Mouse (Mus musculus) liver, adult 2 months (tissue): ENCODE measurements around the gene Ppl.

ENCODE experiments used
- CTCF ChIP-seq: fragments of 200-500 bp; IDR thresholded peaks from 2 replicates; pipeline ENCODE4 v1.5.1; 2011; ENCODE audit warnings: low read depth, low read length, control low read depth
- POLR2A ChIP-seq: fragments of 200-500 bp; IDR thresholded peaks from 2 replicates; pipeline ENCODE4 v1.6.1; 2011; ENCODE audit warnings: low read length, control low read depth; ENCODE audit not compliant: insufficient read depth; ENCODE audit errors: extremely low read depth

DNA sequence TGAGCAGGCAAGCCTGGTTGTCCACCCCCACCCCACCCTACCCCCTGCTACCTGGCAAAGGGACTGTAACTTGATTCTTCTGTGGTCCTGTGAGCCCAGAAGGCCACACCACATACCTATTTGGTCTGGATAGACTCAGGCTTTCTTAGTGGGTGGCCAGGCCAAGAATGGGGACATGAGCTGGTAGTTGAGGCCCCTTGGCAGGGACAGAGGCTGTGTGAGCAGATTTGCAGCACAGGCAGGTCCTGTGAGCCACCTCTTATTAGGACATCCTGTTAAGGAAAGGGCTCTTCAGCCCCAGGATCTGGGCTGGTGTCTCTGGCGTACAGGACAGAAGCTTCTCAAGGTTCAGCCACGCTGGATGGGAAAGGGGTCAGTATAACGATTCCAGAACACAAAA, 24.9 kb upstream of the Ppl start:
- no peak for TF ChIP-seq POLR2A
- TF ChIP-seq CTCF = no peak
